Mouse (Mus musculus) neural tube, embryonic 13.5 days (tissue): ENCODE data around the gene Ferd3l. TPM values are rescaled to one million over a fixed set of nuclear protein-coding genes. Genes with fewer than 3 reads are reported as not detected.
A peak's percentile ranks its signal among the peaks of the same experiment; 100 is the strongest.

Experiments
- ATAC-seq: fragments of 200-750 bp; cut with Nextera tagmentation; 2 replicates; pipeline ENCODE4 v1.8.0; 2017; ENCODE audit warnings: low read depth, mild to moderate bottlenecking, moderate TSS enrichment, moderate library complexity
- H3K27ac ChIP-seq: fragments of 300-500 bp; sonication (generic); replicated peaks from 2 replicates; pipeline ENCODE4 v1.5.1; 2015; ENCODE audit warnings: moderate library complexity, mild to moderate bottlenecking, inconsistent platforms
- H3K27me3 ChIP-seq: fragments of 300-500 bp; sonication (generic); 2 replicates; pipeline ENCODE4 v1.6.1; 2015; ENCODE audit warnings: mild to moderate bottlenecking, inconsistent platforms
- H3K36me3 ChIP-seq: fragments of 300-500 bp; sonication (generic); 2 replicates; pipeline ENCODE4 v1.6.1; 2015; ENCODE audit warnings: mild to moderate bottlenecking, inconsistent platforms
- H3K4me1 ChIP-seq: fragments of 300-500 bp; sonication (generic); replicated peaks from 2 replicates; pipeline ENCODE4 v1.6.1; 2015; ENCODE audit warnings: inconsistent platforms
- H3K4me2 ChIP-seq: fragments of 300-500 bp; sonication (generic); 2 replicates; pipeline ENCODE4 v1.6.1; 2015; ENCODE audit warnings: inconsistent platforms, mild to moderate bottlenecking, moderate library complexity
- H3K4me3 ChIP-seq: fragments of 300-500 bp; sonication (generic); 2 replicates; pipeline ENCODE4 v1.5.1; 2015; ENCODE audit warnings: mild to moderate bottlenecking, inconsistent platforms
- H3K9ac ChIP-seq: fragments of 300-500 bp; sonication (generic); 2 replicates; pipeline ENCODE4 v1.6.1; 2015; ENCODE audit warnings: moderate library complexity, mild to moderate bottlenecking, inconsistent platforms
- H3K9me3 ChIP-seq: fragments of 300-500 bp; sonication (generic); 2 replicates; pipeline ENCODE4 v1.6.1; 2016; ENCODE audit warnings: inconsistent platforms
- WGBS: fragments of 180-500 bp; shearing (Covaris S2); methylation state at CpG from one replicate; pipeline ENCODE4 v1.1.7; 2015; 5-methylcytosine and 5-hydroxymethylcytosine counted together
- polyA plus RNA-seq: library from polyadenylated mRNA; unstranded; fragments of >200 nt; fragmentation: Nextera tagmentation; extraction: Ambion mirVana; gene quantifications from 2 replicates; pipeline ENCODE4 v1.2.1, GENCODE M21; 2015

Gene Ferd3l
- polyA plus RNA-seq: 0.70 and 1.0 TPM in 2 replicates

DNA sequence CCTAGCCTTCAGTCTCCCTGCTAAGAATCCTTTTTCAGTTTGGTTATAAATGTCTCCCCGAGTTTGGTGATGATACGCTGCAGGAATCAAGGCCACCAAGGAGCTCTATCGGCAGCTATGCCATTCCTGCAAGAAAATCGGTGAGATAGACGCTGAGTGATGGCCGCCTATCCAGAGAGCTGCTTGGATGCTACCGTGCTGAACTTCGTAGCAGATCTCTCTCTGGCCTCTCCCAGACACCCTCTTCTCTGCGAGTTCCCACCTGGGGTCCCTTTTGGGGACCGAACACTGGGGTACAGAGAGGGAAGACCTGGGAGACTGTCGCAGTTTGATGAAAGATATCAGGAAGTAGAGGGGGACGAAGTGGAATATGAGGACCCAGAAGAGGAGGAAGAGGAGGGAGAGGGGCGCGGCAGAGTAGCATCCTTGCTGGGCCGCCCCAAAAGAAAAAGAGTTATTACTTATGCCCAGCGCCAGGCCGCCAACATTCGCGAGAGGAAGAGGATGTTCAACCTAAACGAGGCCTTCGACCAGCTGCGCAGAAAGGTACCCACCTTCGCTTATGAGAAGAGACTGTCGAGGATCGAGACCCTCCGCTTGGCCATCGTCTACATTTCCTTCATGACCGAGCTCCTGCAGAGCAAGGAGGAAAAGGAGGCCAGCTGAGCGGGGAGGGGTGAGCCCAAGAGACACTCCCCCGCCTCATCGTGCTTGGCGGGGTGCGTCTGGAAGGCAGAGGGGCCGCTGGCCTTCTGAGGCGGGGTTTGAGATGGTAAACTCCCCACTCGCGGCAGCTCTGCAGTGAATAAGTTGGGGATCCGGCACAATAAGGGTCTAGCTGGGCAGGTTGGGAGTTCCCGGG, at the start of gene Ferd3l:
TSS of gene Ferd3l (plus strand) at position 95 of the 862 bp plus-strand sequence.
- 0 out of 2 replicates have a peak, but pooled peaks have one; percentile 59 for ATAC-seq
- Histone ChIP-seq H3K4me2 (peak within 1 kb of the TSS; percentile 58), H3K36me3 (no peaks in the 10 kb centered on the region), H3K4me1 (peaks cover 21% of the 10 kb centered on the region), H3K9ac (peak within 1 kb of the TSS; percentile 9; the same call in 1 of the 2 replicates), H3K27ac (no peak within 1 kb of the TSS), H3K4me3 (peak within 1 kb of the TSS; percentile 32), H3K9me3 (no peaks in the 10 kb centered on the region), H3K27me3 (peaks cover 49% of the 10 kb centered on the region)
- 1% methylated on average over 39 of the region's 39 CpGs for WGBS

DNA sequence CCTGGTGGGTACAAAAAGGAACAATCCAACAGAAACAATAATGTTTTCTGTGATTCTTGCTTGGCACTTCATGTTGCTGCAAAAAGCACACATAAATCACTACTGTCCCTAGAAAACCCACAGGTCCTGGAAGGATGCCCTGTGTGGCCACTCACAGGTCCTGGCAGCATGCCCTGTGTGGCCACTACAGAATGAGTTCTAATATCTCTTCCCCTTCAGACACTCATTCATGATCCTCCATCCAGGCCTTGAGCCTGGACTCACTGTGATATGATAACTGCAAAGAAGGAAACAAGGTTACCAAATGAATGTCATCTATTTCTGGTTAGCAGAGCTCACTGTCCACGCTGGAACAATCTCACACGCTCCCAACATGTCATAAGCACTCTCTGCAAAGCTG, 34.3 kb upstream of the Ferd3l start:
- no peaks in the 10 kb centered on the region for H3K4me1 ChIP-seq
- H3K27ac ChIP-seq: no peak overlapping the region
- H3K4me2 ChIP-seq: no peak overlapping the region
- 73% methylated on average over 2 of the region's 2 CpGs for WGBS
- no peak for ATAC-seq
- no peaks in the 10 kb centered on the region for H3K36me3 ChIP-seq
- H3K9ac ChIP-seq: no peak overlapping the region
- H3K9me3 ChIP-seq: no peaks in the 10 kb centered on the region
- no peak overlapping the region for H3K4me3 ChIP-seq
- H3K27me3 ChIP-seq: no peaks in the 10 kb centered on the region

DNA sequence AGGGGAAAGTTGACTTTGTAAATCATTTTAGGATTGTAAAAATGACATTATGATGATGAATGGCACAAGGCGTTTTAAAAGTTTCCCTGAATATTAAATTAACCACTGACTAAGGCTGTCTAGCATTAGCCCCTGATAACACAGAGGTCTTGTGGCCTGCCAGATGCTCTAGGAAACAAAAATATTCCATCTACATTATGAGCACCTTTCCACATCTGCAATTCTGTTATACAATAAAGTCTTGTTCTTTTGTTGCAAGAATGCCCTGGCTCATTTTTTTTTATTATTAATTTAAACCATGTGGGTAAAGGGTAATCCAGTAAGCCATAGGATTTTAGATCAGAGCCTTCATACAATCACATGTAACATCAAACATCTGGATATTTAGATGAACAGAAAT, 33.6 kb upstream of the Ferd3l start:
- WGBS: 81% methylated on average over 1 of the region's 1 CpGs
- H3K36me3 ChIP-seq: no peaks in the 10 kb centered on the region
- H3K9ac ChIP-seq: no peak overlapping the region

DNA sequence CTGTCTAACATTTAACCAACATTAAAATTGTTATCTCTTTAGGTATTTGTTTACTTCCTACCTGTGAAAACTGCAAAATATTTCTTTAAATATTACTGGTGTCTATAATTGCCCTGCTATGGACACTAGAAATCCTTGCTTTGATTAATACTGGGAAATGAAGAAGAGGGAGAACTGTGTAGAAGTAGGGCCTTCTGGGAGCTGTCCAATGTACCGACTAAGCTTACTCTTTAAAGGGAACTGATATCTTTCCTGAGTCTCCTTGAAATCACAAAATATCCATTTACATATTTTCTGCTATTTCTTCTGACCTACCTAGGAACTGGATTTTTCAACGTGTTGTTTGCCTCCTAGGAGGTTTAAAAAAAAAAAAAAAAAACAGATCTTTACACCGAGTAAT, 1.5 kb upstream of the Ferd3l start:
- no peak overlapping the region for H3K4me2 ChIP-seq
- peaks cover 21% of the 10 kb centered on the region for H3K4me1 ChIP-seq
- H3K9me3 ChIP-seq: no peaks in the 10 kb centered on the region
- no peak overlapping the region for H3K9ac ChIP-seq
- 9% methylated on average over 3 of the region's 3 CpGs for WGBS
- H3K27ac ChIP-seq: no peak overlapping the region
- ATAC-seq: no peak
- no peak overlapping the region for H3K4me3 ChIP-seq
- H3K27me3 ChIP-seq: peaks cover 51% of the 10 kb centered on the region
- no peaks in the 10 kb centered on the region for H3K36me3 ChIP-seq

More for the DNA sequence above, 33.6 kb upstream of the Ferd3l start:
- no peak overlapping the region for H3K4me2 ChIP-seq
- no peak overlapping the region for H3K27ac ChIP-seq
- H3K4me1 ChIP-seq: no peaks in the 10 kb centered on the region
- ATAC-seq: no peak
- H3K4me3 ChIP-seq: no peak overlapping the region
- H3K27me3 ChIP-seq: no peaks in the 10 kb centered on the region
- no peaks in the 10 kb centered on the region for H3K9me3 ChIP-seq

DNA sequence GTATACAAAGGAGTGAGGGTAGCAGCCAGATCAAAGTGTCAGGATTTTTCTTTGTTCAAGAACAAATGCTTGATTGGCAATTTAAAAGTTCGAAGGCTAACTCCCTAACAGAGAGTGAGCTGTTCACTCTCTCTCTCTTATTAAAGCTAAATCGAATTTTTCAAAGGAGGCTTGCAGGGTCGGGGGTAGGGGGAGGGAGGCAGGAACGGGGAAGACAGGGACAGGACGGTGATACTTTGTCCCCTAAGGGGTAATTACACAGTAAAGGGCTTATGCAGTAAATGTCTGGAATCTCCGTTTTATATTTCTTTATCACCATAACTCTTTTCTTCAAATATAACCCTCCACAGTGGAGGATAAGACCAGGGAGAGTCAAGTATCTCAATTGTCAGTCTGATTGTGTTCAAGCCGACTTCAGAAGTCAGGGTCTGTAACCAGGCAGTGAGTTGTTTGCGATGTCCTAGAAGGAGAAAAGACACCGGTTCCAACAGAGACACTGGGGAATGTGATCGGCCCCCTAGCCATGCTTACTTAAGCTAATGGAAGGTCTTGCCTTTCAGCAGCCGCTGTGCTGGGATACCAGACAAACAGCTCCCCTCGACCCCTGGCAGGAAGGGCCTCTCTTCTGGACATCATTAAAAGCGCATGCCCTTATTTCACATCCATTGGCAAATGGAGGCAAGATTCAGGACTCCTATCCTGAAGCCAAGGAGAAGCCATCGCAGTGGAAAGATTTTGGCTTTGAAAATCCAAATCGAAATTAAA, 709 bp upstream of the Ferd3l start:
- no peak overlapping the region for H3K9ac ChIP-seq
- no peak for ATAC-seq

DNA sequence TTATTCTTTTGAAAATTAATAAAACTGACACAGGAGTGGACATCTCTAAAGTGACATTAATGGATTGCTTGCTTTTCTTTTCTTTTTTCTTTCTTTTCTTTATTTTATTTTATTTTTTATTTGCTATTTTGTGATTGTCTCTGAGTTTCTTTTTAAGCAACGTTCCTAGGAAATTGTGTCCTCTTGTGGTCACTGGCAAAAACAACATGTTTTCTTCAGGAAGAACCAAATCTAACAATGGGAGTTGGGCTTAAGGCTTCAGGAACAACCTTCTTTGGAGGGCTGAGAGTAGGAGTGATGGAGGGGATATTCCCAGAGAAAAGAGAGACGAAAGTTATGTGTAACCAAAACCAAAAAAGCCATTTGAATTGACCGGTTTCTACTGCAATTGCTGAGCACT, 24.6 kb downstream of the Ferd3l start:
- no peak overlapping the region for H3K4me3 ChIP-seq
- no peak overlapping the region for H3K4me2 ChIP-seq
- H3K4me1 ChIP-seq: peaks cover 16% of the 10 kb centered on the region
- H3K27me3 ChIP-seq: peaks cover 70% of the 10 kb centered on the region
- ATAC-seq: no peak
- 2% methylated on average over 3 of the region's 3 CpGs for WGBS
- no peaks in the 10 kb centered on the region for H3K36me3 ChIP-seq
- no peak overlapping the region for H3K9ac ChIP-seq
- H3K9me3 ChIP-seq: no peaks in the 10 kb centered on the region
- H3K27ac ChIP-seq: no peak overlapping the region

More for the DNA sequence above, 709 bp upstream of the Ferd3l start:
- Histone ChIP-seq H3K9me3 (no peaks in the 10 kb centered on the region), H3K4me3 (peak overlapping the region; percentile 32), H3K4me1 (peaks cover 21% of the 10 kb centered on the region), H3K4me2 (peak overlapping the region; percentile 58), H3K27me3 (peaks cover 51% of the 10 kb centered on the region), H3K36me3 (no peaks in the 10 kb centered on the region), H3K27ac (no peak overlapping the region)
- WGBS: 1% methylated on average over 15 of the region's 15 CpGs

DNA sequence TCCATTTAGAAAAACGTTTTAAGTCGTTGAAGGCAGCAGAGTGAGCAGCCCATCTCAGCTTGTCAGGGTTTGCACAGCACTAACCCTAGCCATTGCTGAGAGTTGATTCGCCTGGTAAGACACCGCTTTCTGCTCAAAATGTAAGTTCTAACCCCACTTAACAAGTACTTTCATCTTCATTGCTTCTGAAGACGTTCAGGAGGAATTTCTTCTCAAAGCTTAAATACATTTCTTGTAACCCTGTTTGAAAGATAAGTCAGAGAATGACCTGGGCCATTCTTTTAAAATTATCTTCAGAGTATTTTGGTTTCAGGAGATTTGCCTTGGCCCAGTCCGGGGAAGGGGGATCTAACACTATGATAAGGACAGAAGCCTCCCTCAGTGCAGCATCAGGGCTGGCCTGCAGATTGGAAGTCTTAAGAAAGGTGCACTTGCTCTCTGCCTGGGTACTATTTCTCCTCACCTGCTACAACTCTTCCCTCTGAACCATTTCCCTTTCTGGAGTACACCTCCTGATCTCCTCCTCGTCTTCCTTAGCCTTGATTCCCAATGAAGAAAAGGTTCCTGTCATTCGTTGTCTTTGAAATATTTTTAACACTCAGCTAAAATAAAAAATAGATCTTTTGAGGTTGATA, 26.8 kb downstream of the Ferd3l start:
- Histone ChIP-seq H3K4me1 (peaks cover 28% of the 10 kb centered on the region), H3K4me3 (no peak overlapping the region), H3K9ac (no peak overlapping the region), H3K27ac (no peak overlapping the region), H3K9me3 (no peaks in the 10 kb centered on the region), H3K27me3 (peaks cover 84% of the 10 kb centered on the region), H3K4me2 (no peak overlapping the region), H3K36me3 (no peaks in the 10 kb centered on the region)
- ATAC-seq: no peak
- 7% methylated on average over 8 of the region's 8 CpGs for WGBS

DNA sequence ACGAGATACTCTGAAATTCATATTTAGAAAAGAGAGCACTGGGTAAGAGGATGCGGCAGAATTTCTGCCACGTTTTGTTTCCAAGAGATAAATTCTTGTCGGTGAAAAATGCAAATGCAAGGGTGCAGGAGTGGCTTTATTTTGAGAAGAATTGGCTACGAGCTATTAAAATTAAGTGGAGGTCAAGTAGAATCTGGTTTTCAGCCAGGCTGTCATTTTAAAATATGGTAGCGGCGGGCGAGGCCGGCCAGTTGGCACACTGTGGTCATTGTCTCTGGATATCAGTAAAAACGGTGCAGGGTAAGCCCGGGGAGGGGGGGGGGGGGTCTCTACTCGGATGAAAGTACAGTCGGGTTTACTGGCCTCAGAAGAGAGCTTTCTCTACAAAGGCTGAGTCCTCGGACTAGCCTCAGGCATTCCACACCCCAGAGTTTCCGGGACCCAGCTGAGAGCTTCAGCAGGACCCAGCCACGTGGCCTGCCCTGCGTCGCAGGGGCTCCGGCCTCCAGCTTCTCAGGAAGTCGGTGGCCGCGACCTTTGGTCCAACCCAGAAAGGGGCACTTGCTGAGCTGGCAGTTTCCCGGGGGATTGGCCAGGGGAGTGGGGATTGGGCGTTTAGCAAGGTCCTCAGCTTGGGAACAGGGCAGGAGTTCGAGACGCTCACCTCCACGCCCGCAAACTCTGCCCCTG, 27.5 kb downstream of the Ferd3l start:
- Histone ChIP-seq H3K36me3 (no peaks in the 10 kb centered on the region), H3K4me3 (peak overlapping the region; percentile 17), H3K27me3 (peaks cover 84% of the 10 kb centered on the region), H3K9me3 (no peaks in the 10 kb centered on the region), H3K9ac (no peak overlapping the region), H3K27ac (no peak overlapping the region), H3K4me1 (peaks cover 28% of the 10 kb centered on the region), H3K4me2 (peak overlapping the region; percentile 64)
- 1% methylated on average over 28 of the region's 28 CpGs for WGBS
- ATAC-seq: no peak

DNA sequence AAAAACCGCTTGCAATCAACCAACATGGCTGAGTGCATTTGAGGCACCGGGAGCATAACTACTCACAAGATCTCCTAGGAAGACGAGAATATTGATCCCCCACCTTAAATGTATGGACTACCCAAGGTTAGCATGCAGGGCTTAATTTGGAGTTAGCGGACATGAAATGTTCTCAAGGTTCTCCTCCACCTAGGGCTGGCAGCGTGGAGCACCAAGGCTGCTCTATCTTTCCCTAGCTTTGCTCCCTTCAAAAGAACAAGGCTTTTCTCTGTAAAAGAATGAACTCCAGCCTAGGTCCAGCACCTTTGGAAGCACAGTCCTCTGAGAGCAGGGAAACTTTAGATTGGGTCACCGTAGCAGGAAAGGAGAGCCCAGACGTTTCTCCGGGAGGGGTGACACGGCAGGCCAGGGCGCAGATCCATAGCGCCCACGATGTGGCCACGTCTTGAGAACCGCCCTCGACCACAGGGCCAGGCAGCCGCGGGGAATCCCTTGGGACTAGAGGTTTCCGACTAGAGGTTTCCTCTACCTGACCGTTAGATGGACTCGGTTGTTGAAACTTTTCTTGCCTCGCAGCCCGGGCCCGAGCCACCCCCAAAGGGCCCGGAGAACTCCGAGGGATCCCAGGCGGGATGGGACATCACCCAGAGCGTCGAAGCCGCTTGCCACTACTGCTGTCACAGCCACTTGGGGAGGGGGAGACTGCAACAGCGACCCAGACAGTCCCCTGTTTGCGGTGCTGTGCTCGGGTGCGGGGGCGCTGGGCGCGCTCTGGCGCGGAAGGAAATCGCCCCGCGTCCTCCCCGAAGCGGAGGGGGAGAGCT, 28.6 kb downstream of the Ferd3l start:
- Histone ChIP-seq H3K9ac (no peak overlapping the region), H3K4me2 (peak overlapping the region; percentile 64), H3K9me3 (no peaks in the 10 kb centered on the region), H3K27ac (peak overlapping the region; percentile 56; the same call in 1 of the 2 replicates), H3K27me3 (peaks cover 87% of the 10 kb centered on the region), H3K4me1 (peaks cover 28% of the 10 kb centered on the region), H3K4me3 (peak overlapping the region; percentile 47), H3K36me3 (no peaks in the 10 kb centered on the region)
- ATAC-seq: peak; percentile 37
- under 1% methylated on average over 43 of the region's 43 CpGs for WGBS

DNA sequence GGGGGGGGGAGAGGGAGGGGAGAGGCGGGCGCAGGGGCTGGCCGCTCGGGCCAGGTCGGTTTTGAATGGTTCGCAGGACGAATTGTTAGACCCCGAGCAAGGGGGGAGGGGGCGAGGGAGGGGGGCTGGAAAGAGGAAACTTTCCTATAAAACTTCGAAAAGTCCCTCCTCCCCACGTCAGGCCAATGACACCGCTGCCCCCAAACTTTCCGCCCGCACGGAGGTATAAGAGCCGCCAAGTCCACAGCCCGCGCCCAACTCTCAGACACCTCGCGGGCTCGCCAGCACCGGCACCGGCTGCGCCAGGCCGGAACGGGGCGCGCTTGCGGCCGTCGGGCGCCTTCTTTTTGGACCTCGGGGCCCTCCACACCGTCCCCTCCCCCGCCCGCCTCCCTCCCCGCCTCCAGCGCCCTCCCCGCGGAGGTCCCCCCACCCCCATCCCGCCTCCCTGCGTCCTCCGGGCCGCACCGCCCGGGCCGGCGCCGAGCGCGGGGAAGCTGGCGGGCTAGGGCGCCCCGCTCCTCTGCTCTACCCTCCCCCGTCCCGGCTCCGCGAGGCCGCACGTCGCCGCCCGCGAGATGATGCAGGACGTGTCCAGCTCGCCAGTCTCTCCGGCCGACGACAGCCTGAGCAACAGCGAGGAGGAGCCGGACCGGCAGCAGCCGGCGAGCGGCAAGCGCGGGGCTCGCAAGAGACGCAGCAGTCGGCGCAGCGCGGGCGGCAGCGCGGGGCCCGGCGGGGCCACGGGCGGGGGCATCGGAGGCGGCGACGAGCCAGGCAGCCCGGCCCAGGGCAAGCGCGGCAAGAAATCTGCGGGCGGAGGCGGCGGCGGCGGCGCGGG, 29.4 kb downstream of the Ferd3l start, which contains the start of gene Twist1:
TSS of gene Twist1 (plus strand) at position 272 of the 841 bp plus-strand sequence.
- Histone ChIP-seq H3K36me3 (no peaks in the 10 kb centered on the region), H3K9ac (peak within 1 kb of the TSS; percentile 69), H3K27ac (peak within 1 kb of the TSS; percentile 61), H3K4me2 (peak within 1 kb of the TSS; percentile 64), H3K4me3 (peak within 1 kb of the TSS; percentile 47), H3K9me3 (no peaks in the 10 kb centered on the region), H3K4me1 (peaks cover 33% of the 10 kb centered on the region), H3K27me3 (peaks cover 93% of the 10 kb centered on the region)
- under 1% methylated on average over 74 of the region's 105 CpGs for WGBS
- peak; percentile 76 for ATAC-seq
